8 mouse cellular contexts compared by ENCODE assay signal in the genomic region with DNA sequence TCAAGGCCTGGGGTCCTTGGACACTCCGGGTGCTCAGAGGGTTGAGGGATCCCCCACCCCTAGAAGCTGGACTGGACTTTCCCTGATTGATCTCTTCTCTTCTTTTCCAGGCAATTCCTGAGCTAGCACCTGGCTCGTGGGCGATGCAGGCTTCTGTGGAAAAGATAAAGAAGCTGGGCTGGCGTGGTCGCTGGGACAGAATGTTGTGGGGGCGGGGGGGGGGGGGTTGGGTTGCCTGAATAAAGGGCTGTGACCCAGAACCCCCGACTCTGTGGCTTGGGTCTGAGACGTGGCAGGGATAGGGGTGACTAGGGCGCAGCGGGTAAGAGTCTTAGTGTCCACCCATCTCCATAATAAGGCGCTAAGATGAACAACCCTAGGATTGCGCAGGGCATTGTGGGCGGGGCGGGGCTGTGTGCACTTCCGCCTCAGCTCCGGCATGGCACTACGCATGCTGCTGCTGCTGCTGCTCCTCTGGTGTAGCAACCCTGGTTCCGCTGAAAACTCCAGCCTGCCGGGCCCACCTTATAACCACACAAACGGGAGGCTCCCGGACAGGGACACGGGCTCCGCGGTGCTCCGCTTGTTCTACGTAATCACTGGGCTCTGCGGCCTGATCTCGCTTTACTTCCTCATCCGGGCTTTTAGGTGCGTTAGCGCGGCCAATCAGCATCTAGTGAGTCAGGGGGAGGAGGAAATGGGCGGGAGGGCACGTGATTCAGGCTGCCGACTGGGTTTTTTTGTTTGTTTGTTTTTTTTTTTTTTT. TPM values are rescaled to one million over a fixed set of nuclear protein-coding genes. Genes with fewer than 3 reads are reported as not detected.
A peak's percentile ranks its signal among the peaks of the same experiment; 100 is the strongest.
DNase-seq lines count a peak whose midpoint lies in the region; ATAC-seq lines count a peak whose summit lies in the region.

A gene (plus strand): TSS at position 418 of the 766 bp plus-strand sequence.

- peak within 1 kb of the TSS; percentile 56 for H3K9ac ChIP-seq in hindbrain, embryonic 15.5 days

- H3K36me3 ChIP-seq in hindbrain, embryonic 15.5 days, result peaks cover 25% of the 10 kb centered on the region

- no peaks in the 10 kb centered on the region for H3K27me3 ChIP-seq in hindbrain, embryonic 15.5 days

- H3K9me3 ChIP-seq in hindbrain, embryonic 15.5 days, result no peaks in the 10 kb centered on the region

- peaks cover 45% of the 10 kb centered on the region for H3K4me1 ChIP-seq in hindbrain, embryonic 15.5 days (replicated peaks)

- 9% methylated on average over 33 of the region's 35 CpGs for WGBS in hindbrain, embryonic 15.5 days

- peak within 1 kb of the TSS; percentile 89 for H3K27ac ChIP-seq in hindbrain, embryonic 15.5 days (replicated peaks)

- peak within 1 kb of the TSS; percentile 76 for H3K4me2 ChIP-seq in hindbrain, embryonic 15.5 days

- ATAC-seq in hindbrain, embryonic 15.5 days (ENCODE audit: low FRiP score, low read depth), result peak; percentile 79

- DNase-seq in NIH3T3 (ENCODE audit: low read depth), result peak; percentile 90
- DNase-seq in cerebellum, postnatal 25 days, result peak; percentile 90 to 92
- DNase-seq in gastrocnemius, adult 18-20 months (ENCODE audit: low spot score), result peak; percentile 90
- DNase-seq in left cerebral cortex, adult 11 months (ENCODE audit: low spot score), result peak; percentile 89
- DNase-seq in lung, postnatal 36 days, result peak; percentile 96
- DNase-seq in retina, postnatal 1 day, result peak; percentile 92
- peak; percentile 83 to 93 for DNase-seq in urinary bladder, adult 18-20 months (ENCODE audit: low spot score in 2 of 2)

- peak within 1 kb of the TSS; percentile 49 for H3K4me3 ChIP-seq in hindbrain, embryonic 15.5 days

RNA-seq across cellular contexts. Expression of the gene that starts here (rescaled TPM):
- total RNA-seq in gastrocnemius, adult 18-20 months (2021), result 1 to 10 TPM; 5.4 to 6.5 TPM
- 10.1 and 12.7 TPM in 2 replicates for polyA plus RNA-seq in hindbrain, embryonic 15.5 days (2015; fragmentation: Nextera tagmentation; extraction: Ambion mirVana)

Comparison
In these comparisons a context has a peak if more than half of its experiments do, and no peak if none do; other contexts are left out.
1. Peak in every context shown above with its lines: DNase-seq, ATAC-seq, H3K4me3 ChIP-seq and H3K27ac ChIP-seq.